Mouse (Mus musculus) stomach, postnatal 0 days (tissue): ENCODE results near the gene Actr1a.

ENCODE experiments used
- CTCF ChIP-seq: IDR thresholded peaks from 2 replicates; pipeline ENCODE4 v1.5.1; 2016; ENCODE audit warnings: antibody characterized with exemption, low read depth, mild to moderate bottlenecking, moderate library complexity
- EP300 ChIP-seq: optimal IDR thresholded peaks from 2 replicates; pipeline ENCODE3; 2016; ENCODE audit warnings: antibody characterized with exemption

GRCm38 (mm10) chr19:46333906-46334305, 61.6 kb downstream of the Actr1a start:
- TF ChIP-seq CTCF (no peak), EP300 (no peak)
